In genomic region chr7:45386077-45386476, GRCm38 (mm10) we compare ENCODE assay signal across 18 mouse cellular contexts. TPM values are rescaled to one million over a fixed set of nuclear protein-coding genes. Genes with fewer than 3 reads are reported as not detected.
DNase-seq lines count a peak whose midpoint lies in the region; ATAC-seq and TF ChIP-seq lines count a peak whose summit lies in the region.
"Had no signal": no experiment of that assay in that cellular context is flagged by ENCODE, and none has a peak within 500 bp of the region (broad histone marks: within the 10 kb centered on the region; RNA-seq: fewer than 3 reads in every experiment).

No protein-coding gene starts in this region.

- DNase-seq in forebrain, embryonic 11.5 days (ENCODE audit: low spot score): peak; percentile 50
- DNase-seq in kidney, postnatal 0 days (ENCODE audit: low spot score): peak; percentile 45
- no peak for DNase-seq in kidney, adult 18-20 months
- peak; percentile 48 for DNase-seq in 3T3-L1 (ENCODE audit: low read depth, low spot score)
- peak; percentile 66 for DNase-seq in R1 (ENCODE audit: low read depth, low spot score)
- DNase-seq in spleen, postnatal 14 days (ENCODE audit: low spot score in 2 of 2): no peak
- DNase-seq: adrenal gland, postnatal 25 days; heart, adult 11 months; right cerebral cortex, adult 18-20 months; thymus, postnatal 25 days had no signal

- no peak overlapping the region for H3K9ac ChIP-seq in forebrain, embryonic 11.5 days (ENCODE audit: low read length)
- no peak overlapping the region for H3K9ac ChIP-seq in forebrain, embryonic 12.5 days
- H3K9ac ChIP-seq in kidney, postnatal 0 days (ENCODE audit: low read depth, low read length): no peak overlapping the region
- H3K9ac ChIP-seq: embryonic facial prominence, embryonic 15.5 days; forebrain, embryonic 13.5 days; kidney, embryonic 15.5 days had no signal

- no peaks in the 10 kb centered on the region for H3K27me3 ChIP-seq in forebrain, embryonic 11.5 days (ENCODE audit: control insufficient read depth, insufficient read depth, low read length)
- H3K27me3 ChIP-seq in forebrain, embryonic 12.5 days: no peaks in the 10 kb centered on the region
- H3K27me3 ChIP-seq in kidney, postnatal 0 days (ENCODE audit: insufficient read depth, low read length): no peaks in the 10 kb centered on the region
- H3K27me3 ChIP-seq: embryonic facial prominence, embryonic 15.5 days; forebrain, embryonic 13.5 days; kidney, embryonic 15.5 days had no signal

- H3K4me3 ChIP-seq in forebrain, embryonic 11.5 days (ENCODE audit: low read depth, low read length): no peak overlapping the region
- no peak overlapping the region for H3K4me3 ChIP-seq in forebrain, embryonic 12.5 days (replicated peaks)
- no peak overlapping the region for H3K4me3 ChIP-seq in kidney, postnatal 0 days (replicated peaks; ENCODE audit: low read depth, low read length)
- H3K4me3 ChIP-seq: embryonic facial prominence, embryonic 15.5 days; forebrain, embryonic 13.5 days; kidney, embryonic 15.5 days had no signal

- no peak overlapping the region for H3K27ac ChIP-seq in forebrain, embryonic 11.5 days (ENCODE audit: low read depth, low read length)
- H3K27ac ChIP-seq in forebrain, embryonic 12.5 days: no peak overlapping the region
- no peak overlapping the region for H3K27ac ChIP-seq in kidney, postnatal 0 days
- H3K27ac ChIP-seq: embryonic facial prominence, embryonic 15.5 days; forebrain, embryonic 13.5 days; kidney, embryonic 15.5 days had no signal

- ATAC-seq in forebrain, embryonic 11.5 days (replicated peaks; ENCODE audit: low FRiP score): no peak
- ATAC-seq in forebrain, embryonic 12.5 days (ENCODE audit: low FRiP score): no peak
- no peak for ATAC-seq in kidney, postnatal 0 days (replicated peaks; ENCODE audit: low FRiP score, low read depth)
- ATAC-seq: forebrain, embryonic 13.5 days; hindbrain, embryonic 16.5 days had no signal

- H3K36me3 ChIP-seq in forebrain, embryonic 11.5 days (ENCODE audit: control insufficient read depth, insufficient read depth, low read length): peaks cover 65% of the 10 kb centered on the region
- peaks cover 96% of the 10 kb centered on the region for H3K36me3 ChIP-seq in forebrain, embryonic 12.5 days (replicated peaks)
- peaks cover 88% of the 10 kb centered on the region for H3K36me3 ChIP-seq in kidney, postnatal 0 days (ENCODE audit: insufficient read depth, low read length)

- H3K4me1 ChIP-seq in forebrain, embryonic 11.5 days (replicated peaks; ENCODE audit: control insufficient read depth, insufficient read depth, low read length): no peaks in the 10 kb centered on the region
- H3K4me1 ChIP-seq in forebrain, embryonic 12.5 days: no peaks in the 10 kb centered on the region
- no peaks in the 10 kb centered on the region for H3K4me1 ChIP-seq in kidney, postnatal 0 days (replicated peaks; ENCODE audit: insufficient read depth, low read length)
- H3K4me1 ChIP-seq: embryonic facial prominence, embryonic 15.5 days; forebrain, embryonic 13.5 days had no signal

- H3K9me3 ChIP-seq in forebrain, embryonic 11.5 days (ENCODE audit: control insufficient read depth, low read length): no peaks in the 10 kb centered on the region
- no peaks in the 10 kb centered on the region for H3K9me3 ChIP-seq in forebrain, embryonic 12.5 days
- no peaks in the 10 kb centered on the region for H3K9me3 ChIP-seq in kidney, postnatal 0 days (replicated peaks; ENCODE audit: low read length)
- H3K9me3 ChIP-seq: embryonic facial prominence, embryonic 15.5 days; forebrain, embryonic 13.5 days; G1E; kidney, embryonic 15.5 days had no signal

- H3K4me2 ChIP-seq in forebrain, embryonic 11.5 days (ENCODE audit: low read depth, low read length, severe bottlenecking): no peak overlapping the region
- no peak overlapping the region for H3K4me2 ChIP-seq in forebrain, embryonic 12.5 days
- no peak overlapping the region for H3K4me2 ChIP-seq in kidney, postnatal 0 days (ENCODE audit: low read length)
- H3K4me2 ChIP-seq: embryonic facial prominence, embryonic 15.5 days; forebrain, embryonic 13.5 days; kidney, embryonic 15.5 days; midbrain, embryonic 11.5 days had no signal

- peak; percentile 54; the same call in 1 of the 2 replicates for TF ChIP-seq CTCF in kidney, postnatal 0 days (IDR thresholded peaks at IDR 0.05; ENCODE audit: low read depth)

- WGBS in forebrain, embryonic 11.5 days: 89% methylated on average over 3 of the region's 3 CpGs
- 88% methylated on average over 3 of the region's 3 CpGs for WGBS in forebrain, embryonic 12.5 days
- whole genome bisulfite sequencing in kidney, postnatal 0 days: 81% methylated on average over 3 of the region's 3 CpGs

RNA-seq across cellular contexts. Expression of gene Snrnp70, which starts 9.5 kb away (rescaled TPM):
- polyA plus RNA-seq in forebrain, embryonic 11.5 days (2014; fragmentation: Nextera tagmentation; extraction: Ambion mirVana): 79.8 and 87.9 TPM in 2 replicates
- polyA plus RNA-seq in forebrain, embryonic 12.5 days (2016; fragmentation: Nextera tagmentation; extraction: Ambion mirVana): 313 and 314 TPM in 2 replicates
- 148 and 163 TPM in 2 replicates for polyA plus RNA-seq in kidney, postnatal 0 days (2015; fragmentation: Nextera tagmentation; extraction: Ambion mirVana)

RNA-seq across cellular contexts. Expression of gene Lin7b, which starts 15.7 kb away (rescaled TPM):
- polyA plus RNA-seq in forebrain, embryonic 11.5 days (2014; fragmentation: Nextera tagmentation; extraction: Ambion mirVana): 0.48 and 1.5 TPM in 2 replicates
- polyA plus RNA-seq in forebrain, embryonic 12.5 days (2016; fragmentation: Nextera tagmentation; extraction: Ambion mirVana): 3.1 TPM in 2 replicates
- 1.2 and 1.6 TPM in 2 replicates for polyA plus RNA-seq in kidney, postnatal 0 days (2015; fragmentation: Nextera tagmentation; extraction: Ambion mirVana)
- polyA plus RNA-seq: liver, adult 2 months had no signal

RNA-seq across cellular contexts. Expression of gene Ppfia3, which starts 19.3 kb away (rescaled TPM):
- 11.6 and 13.0 TPM in 2 replicates for polyA plus RNA-seq in forebrain, embryonic 11.5 days (2014; fragmentation: Nextera tagmentation; extraction: Ambion mirVana)
- 12.6 and 14.9 TPM in 2 replicates for polyA plus RNA-seq in forebrain, embryonic 12.5 days (2016; fragmentation: Nextera tagmentation; extraction: Ambion mirVana)
- polyA plus RNA-seq in kidney, postnatal 0 days (2015; fragmentation: Nextera tagmentation; extraction: Ambion mirVana): 4.3 and 5.4 TPM in 2 replicates
- polyA plus RNA-seq: liver, adult 2 months had no signal

RNA-seq across cellular contexts. Expression of gene Kcna7, which starts 19.4 kb away (rescaled TPM):
- not detected in 2 replicates for polyA plus RNA-seq in forebrain, embryonic 11.5 days (2014; fragmentation: Nextera tagmentation; extraction: Ambion mirVana)
- polyA plus RNA-seq in forebrain, embryonic 12.5 days (2016; fragmentation: Nextera tagmentation; extraction: Ambion mirVana): not detected in 2 replicates
- polyA plus RNA-seq in kidney, postnatal 0 days (2015; fragmentation: Nextera tagmentation; extraction: Ambion mirVana): 0.05 and 0.06 TPM in 2 replicates
- polyA plus RNA-seq: forebrain, embryonic 13.5 days; G1E; kidney, embryonic 15.5 days; liver, adult 2 months; midbrain, embryonic 11.5 days had no signal

RNA-seq across cellular contexts. Expression of gene Ntf5, which starts 27.4 kb away (rescaled TPM):
- polyA plus RNA-seq in forebrain, embryonic 11.5 days (2014; fragmentation: Nextera tagmentation; extraction: Ambion mirVana): 0.33 and 0.67 TPM in 2 replicates
- 0.32 and 0.65 TPM in 2 replicates for polyA plus RNA-seq in forebrain, embryonic 12.5 days (2016; fragmentation: Nextera tagmentation; extraction: Ambion mirVana)
- polyA plus RNA-seq in kidney, postnatal 0 days (2015; fragmentation: Nextera tagmentation; extraction: Ambion mirVana): 1.5 and 1.6 TPM in 2 replicates
- polyA plus RNA-seq: forebrain, embryonic 13.5 days; liver, adult 2 months had no signal

Comparison
In these comparisons a context has a peak if more than half of its experiments do, and no peak if none do; other contexts are left out.
1. DNase-seq: peak in forebrain, embryonic 11.5 days (single experiment), kidney, postnatal 0 days (single experiment), 3T3-L1 (single experiment) and R1 (single experiment); none in kidney, adult 18-20 months (single experiment) and spleen, postnatal 14 days (0 of 2).